Mouse (Mus musculus) monocyte, adult 5-6 weeks (primary cell): ENCODE data around the gene Gm17490. TPM values are rescaled to one million over a fixed set of nuclear protein-coding genes. Genes with fewer than 3 reads are reported as not detected.

ENCODE experiments used
- ATAC-seq: fragments of 153-309, 156-312 bp; replicated peaks from 2 replicates; pipeline ENCODE4 v1.8.0; 2017; ENCODE audit warnings: mild to moderate bottlenecking; ENCODE audit not compliant: low TSS enrichment, insufficient number of reproducible peaks, severe bottlenecking, poor library complexity, low FRiP score
- total RNA-seq: library from RNA; stranded (forward); fragments of 200-1000, 200-491, 200-594 nt; gene quantifications from 3 replicates; pipeline ENCODE4 v1.2.3, GENCODE M21; 2017

Gm17490 gene
- not detected in 3 replicates for total RNA-seq

GRCm38 (mm10) chr2:11625890-11626289, at the start of gene Gm17490:
Gm17490 (minus strand) TSS chr2:11626264.
- no peak for ATAC-seq

GRCm38 (mm10) chr2:11672144-11672543, 46.1 kb upstream of the Gm17490 start:
- no peak for ATAC-seq

GRCm38 (mm10) chr2:11665326-11665725, 39.3 kb upstream of the Gm17490 start:
- ATAC-seq = no peak

GRCm38 (mm10) chr2:11664806-11665205, 38.7 kb upstream of the Gm17490 start:
- ATAC-seq = no peak

GRCm38 (mm10) chr2:11664367-11664766, 38.3 kb upstream of the Gm17490 start:
- no peak for ATAC-seq

GRCm38 (mm10) chr2:11663961-11664360, 37.9 kb upstream of the Gm17490 start:
- peak; percentile 92 for ATAC-seq

- ATAC-seq = no peak
Observed at GRCm38 (mm10) chr2:11662907-11663230, 36.8 kb upstream of the Gm17490 start.

- ATAC-seq = peak; percentile 46; the same call in 1 of the 2 replicates
Observed at GRCm38 (mm10) chr2:11662143-11662906, 36.3 kb upstream of the Gm17490 start.

- no peak for ATAC-seq
Observed at GRCm38 (mm10) chr2:11659263-11659662, 33.2 kb upstream of the Gm17490 start.

- no peak for ATAC-seq
Observed at GRCm38 (mm10) chr2:11657581-11657980, 31.5 kb upstream of the Gm17490 start.

- ATAC-seq = no peak
Observed at GRCm38 (mm10) chr2:11654990-11655931, 29.2 kb upstream of the Gm17490 start.

- ATAC-seq = no peak
Observed at GRCm38 (mm10) chr2:11653780-11654179, 27.7 kb upstream of the Gm17490 start.

- ATAC-seq = peak; percentile 92
Observed at GRCm38 (mm10) chr2:11653330-11653729, 27.3 kb upstream of the Gm17490 start.

GRCm38 (mm10) chr2:11652780-11653179, 26.7 kb upstream of the Gm17490 start:
- no peak for ATAC-seq

GRCm38 (mm10) chr2:11652196-11652595, 26.1 kb upstream of the Gm17490 start:
- no peak for ATAC-seq

GRCm38 (mm10) chr2:11651476-11651875, 25.4 kb upstream of the Gm17490 start:
- no peak for ATAC-seq

- no peak for ATAC-seq
Observed at GRCm38 (mm10) chr2:11645297-11645696, 19.2 kb upstream of the Gm17490 start.

- no peak for ATAC-seq
Observed at GRCm38 (mm10) chr2:11644057-11644456, 18.0 kb upstream of the Gm17490 start.

GRCm38 (mm10) chr2:11642451-11642941, 16.4 kb upstream of the Gm17490 start, which contains the start of gene Il2ra:
Il2ra (plus strand) TSS chr2:11642807.
- ATAC-seq = no peak
